Mouse (Mus musculus) layer of hippocampus, postnatal 25 days (tissue): ENCODE results near the gene Cd320. TPM values are rescaled to one million over a fixed set of nuclear protein-coding genes. Genes with fewer than 3 reads are reported as not detected.
"Not testable (repeated sequence)": the region's sequence is repeated elsewhere in the genome, so short reads cannot be mapped to it uniquely, and the experiment has no call there.

ENCODE experiments used
- DNase-seq, 2 experiments: peaks; one replicate each; pipeline ENCODE4 v3.0.0; 2022; ENCODE audit warnings: mixed read lengths in 2 of 2, low spot score in 1 of 2; ENCODE audit errors: extremely low spot score in 1 of 2
- microRNA-seq, 2 experiments: library from miRNA; unstranded; fragments of <30 nt; microRNA quantifications; one replicate each; pipeline ENCODE4 v1.2.0; 2021
- total RNA-seq, 2 experiments: library from RNA; stranded (reverse); gene quantifications; 2 replicates each; pipeline ENCODE4 v1.2.3; 2021

Cd320 gene
- total RNA-seq, 2 experiments from 2014 or later = 23.7 to 23.8 TPM

- DNase-seq = not testable (repeated sequence)
These were observed 49.0 kb downstream of the Cd320 start for GRCm38 (mm10) chr17:33891892-33892291.

- DNase-seq = no peak
These were observed 49.5 kb downstream of the Cd320 start for GRCm38 (mm10) chr17:33892429-33892828.

GRCm38 (mm10) chr17:33893011-33893410 is 50.1 kb downstream of the Cd320 start:
- not testable (repeated sequence) for DNase-seq

- no peak for DNase-seq
These were observed 54.4 kb downstream of the Cd320 start for GRCm38 (mm10) chr17:33897114-33897794.

GRCm38 (mm10) chr17:33898193-33898592 is 55.3 kb downstream of the Cd320 start:
- DNase-seq = not testable (repeated sequence)

Small RNA genes within 50 kb of the gene (microRNA-seq; reads per million reads assigned to microRNA genes)
- 0 reads per million in 2 experiments for gene Gm27740

Other genes with a start within 250 kb of the Cd320 start
- 10 to 100 TPM; 42.8 to 52.2 TPM for gene Zfp414, start 214.0 kb upstream of the Cd320 start, total RNA-seq
- gene Pram1, start 205.0 kb upstream of the Cd320 start, total RNA-seq = under 1 TPM in 1 of 2 experiments, not detected in 1; 0.27 TPM
- 100 to 1,000 TPM; 129 to 152 TPM for gene Hnrnpm, start 156.2 kb upstream of the Cd320 start, total RNA-seq
- 10 to 100 TPM; 80.9 to 84.4 TPM for gene March2, start 124.4 kb upstream of the Cd320 start, total RNA-seq
- gene Rab11b, start 82.6 kb upstream of the Cd320 start, total RNA-seq = 100 to 1,000 TPM; 304 to 328 TPM
- gene Angptl4, start 61.3 kb upstream of the Cd320 start, total RNA-seq = 1 to 10 TPM; 3.8 to 4.0 TPM
- 10 to 100 TPM; 27.8 to 35.8 TPM for gene Kank3, start 32.6 kb upstream of the Cd320 start, total RNA-seq
- gene Rps28, start 18.5 kb upstream of the Cd320 start, total RNA-seq = 100 to 1,000 TPM; 728 to 834 TPM
- gene Ndufa7, start 18.5 kb upstream of the Cd320 start, total RNA-seq = 100 to 1,000 TPM; 214 to 222 TPM
- not detected for gene Gm7029, start 30.7 kb downstream of the Cd320 start, total RNA-seq
- gene Kifc1, start 47.6 kb downstream of the Cd320 start, total RNA-seq = 1 to 10 TPM; 1.9 to 2.1 TPM
- gene Platr17, start 62.0 kb downstream of the Cd320 start, total RNA-seq = not detected
- gene Daxx, start 66.3 kb downstream of the Cd320 start, total RNA-seq = 10 to 100 TPM; 27.4 to 27.9 TPM
- 10 to 100 TPM; 36.2 to 37.0 TPM for gene Tapbp, start 72.8 kb downstream of the Cd320 start, total RNA-seq
- gene Zbtb22, start 72.8 kb downstream of the Cd320 start, total RNA-seq = 10 to 100 TPM; 27.7 to 29.6 TPM
- 10 to 100 TPM; 53.4 to 72.7 TPM for gene Rgl2, start 86.5 kb downstream of the Cd320 start, total RNA-seq
- gene Pfdn6, start 97.3 kb downstream of the Cd320 start, total RNA-seq = 10 to 100 TPM; 95.7 to 97.8 TPM
- gene Wdr46, start 97.6 kb downstream of the Cd320 start, total RNA-seq = 10 to 100 TPM; 13.2 to 14.2 TPM
- gene B3galt4, start 108.4 kb downstream of the Cd320 start, total RNA-seq = 1 to 10 TPM; 6.0 to 6.6 TPM
- gene Vps52, start 112.7 kb downstream of the Cd320 start, total RNA-seq = 10 to 100 TPM; 85.0 to 95.9 TPM
- 100 to 1,000 TPM; 311 to 351 TPM for gene Rps18, start 112.9 kb downstream of the Cd320 start, total RNA-seq
- gene H2-K1, start 157.3 kb downstream of the Cd320 start, total RNA-seq = 10 to 100 TPM; 15.8 to 19.7 TPM
- gene Ring1, start 181.6 kb downstream of the Cd320 start, total RNA-seq = 10 to 100 TPM; 37.1 to 44.3 TPM
- 10 to 100 TPM; 54.3 to 63.9 TPM for gene H2-Ke6, start 185.0 kb downstream of the Cd320 start, total RNA-seq
- gene Slc39a7, start 188.6 kb downstream of the Cd320 start, total RNA-seq = 10 to 100 TPM; 94.3 to 95.5 TPM
- gene Rxrb, start 188.7 kb downstream of the Cd320 start, total RNA-seq = 10 to 100 TPM; 76.0 to 83.6 TPM
- gene Col11a2, start 196.3 kb downstream of the Cd320 start, total RNA-seq = 10 to 100 TPM; 23.5 to 25.3 TPM
- under 1 TPM; 0.42 to 0.45 TPM for gene H2-Oa, start 249.2 kb downstream of the Cd320 start, total RNA-seq